Mouse (Mus musculus) midbrain, embryonic 12.5 days (tissue): ENCODE results near the gene Tnfsf9. TPM values are rescaled to one million over a fixed set of nuclear protein-coding genes. Genes with fewer than 3 reads are reported as not detected.
"Not testable (repeated sequence)": the region's sequence is repeated elsewhere in the genome, so short reads cannot be mapped to it uniquely, and the experiment has no call there.

Experiments
- ATAC-seq: fragments of 200-750 bp; cut with Nextera tagmentation; 2 replicates; pipeline ENCODE4 v1.8.0; 2017; ENCODE audit warnings: low read depth, moderate TSS enrichment, moderate library complexity; ENCODE audit not compliant: low FRiP score
- H3K27ac ChIP-seq: fragments of 300-500 bp; sonication (generic); replicated peaks from 2 replicates; pipeline ENCODE4 v1.5.1; 2016; ENCODE audit warnings: mild to moderate bottlenecking
- H3K27me3 ChIP-seq: fragments of 300-500 bp; sonication (generic); 2 replicates; pipeline ENCODE4 v1.6.1; 2016; ENCODE audit warnings: mild to moderate bottlenecking
- H3K36me3 ChIP-seq: fragments of 300-500 bp; sonication (generic); 2 replicates; pipeline ENCODE4 v1.6.1; 2016
- H3K4me1 ChIP-seq: fragments of 300-500 bp; sonication (generic); 2 replicates; pipeline ENCODE4 v1.6.1; 2016
- H3K4me2 ChIP-seq: fragments of 300-500 bp; sonication (generic); replicated peaks from 2 replicates; pipeline ENCODE4 v1.6.1; 2016; ENCODE audit warnings: mild to moderate bottlenecking, moderate library complexity
- H3K4me3 ChIP-seq: fragments of 300-500 bp; sonication (generic); 2 replicates; pipeline ENCODE4 v1.5.1; 2016; ENCODE audit warnings: mild to moderate bottlenecking
- H3K9ac ChIP-seq: fragments of 300-500 bp; sonication (generic); replicated peaks from 2 replicates; pipeline ENCODE4 v1.6.1; 2016; ENCODE audit warnings: mild to moderate bottlenecking, moderate library complexity
- H3K9me3 ChIP-seq: fragments of 300-500 bp; sonication (generic); 2 replicates; pipeline ENCODE4 v1.6.1; 2016; ENCODE audit warnings: mild to moderate bottlenecking
- WGBS: fragments of 180-500 bp; shearing (Covaris S2); methylation state at CpG from one replicate; pipeline ENCODE4 v1.1.7; 2016; 5-methylcytosine and 5-hydroxymethylcytosine counted together
- polyA plus RNA-seq: library from polyadenylated mRNA; unstranded; fragments of >200 nt; fragmentation: Nextera tagmentation; extraction: Ambion mirVana; gene quantifications from 2 replicates; pipeline ENCODE4 v1.2.1, GENCODE M21; 2016

Tnfsf9 gene
- polyA plus RNA-seq, 1 experiment from 2014 or later, result 7.8 TPM

DNA sequence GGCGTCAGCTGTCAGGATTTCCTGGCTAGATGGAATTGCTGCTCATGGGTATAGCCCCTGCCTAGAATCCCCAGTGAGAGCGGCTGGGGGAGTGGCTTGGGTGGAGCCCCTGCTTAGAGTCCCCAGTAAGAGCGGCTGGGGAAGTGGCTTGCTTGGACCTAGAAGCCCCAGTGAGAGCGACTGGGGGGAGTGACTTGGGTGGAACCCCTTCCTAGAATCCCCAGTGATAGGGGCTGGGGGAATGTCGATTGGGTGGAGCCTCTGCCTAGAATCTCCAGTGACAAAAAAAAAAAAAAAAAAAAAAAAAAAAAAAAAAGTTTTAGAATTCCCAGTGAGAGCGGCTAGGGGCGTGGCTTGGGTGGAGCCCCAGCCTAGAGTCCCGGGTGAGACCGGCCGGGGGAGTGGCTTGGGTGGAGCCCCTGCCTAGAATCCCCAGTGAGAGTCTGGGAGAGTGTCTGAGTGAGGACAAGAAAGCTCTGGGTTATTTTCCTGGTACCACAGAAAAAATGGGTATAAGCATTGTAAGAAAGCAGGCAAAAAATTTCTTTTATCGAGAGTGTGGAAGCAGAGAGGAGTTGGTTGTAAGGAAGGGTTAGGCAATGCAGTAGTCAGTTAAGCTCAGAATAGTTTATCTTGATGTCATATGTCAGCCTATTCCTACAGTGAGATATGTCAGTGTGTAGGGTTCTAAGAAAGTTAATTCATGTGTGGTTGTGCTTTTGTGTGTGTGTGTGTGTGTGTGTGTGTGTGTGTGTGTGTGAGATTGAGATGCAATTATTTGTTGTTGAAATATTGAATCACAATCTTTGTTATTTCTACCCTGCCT is 13.6 kb downstream of the Tnfsf9 start:
- Histone ChIP-seq H3K27me3 (no peaks in the 10 kb centered on the region), H3K4me1 (peaks cover 4% of the 10 kb centered on the region; the same call in 1 of the 2 replicates), H3K9me3 (no peaks in the 10 kb centered on the region), H3K9ac (no peak overlapping the region), H3K36me3 (no peaks in the 10 kb centered on the region), H3K4me3 (no peak overlapping the region), H3K27ac (no peak overlapping the region), H3K4me2 (peak overlapping the region; percentile 37)
- 2% methylated on average over 11 of the region's 11 CpGs for WGBS
- peak; percentile 86 for ATAC-seq

DNA sequence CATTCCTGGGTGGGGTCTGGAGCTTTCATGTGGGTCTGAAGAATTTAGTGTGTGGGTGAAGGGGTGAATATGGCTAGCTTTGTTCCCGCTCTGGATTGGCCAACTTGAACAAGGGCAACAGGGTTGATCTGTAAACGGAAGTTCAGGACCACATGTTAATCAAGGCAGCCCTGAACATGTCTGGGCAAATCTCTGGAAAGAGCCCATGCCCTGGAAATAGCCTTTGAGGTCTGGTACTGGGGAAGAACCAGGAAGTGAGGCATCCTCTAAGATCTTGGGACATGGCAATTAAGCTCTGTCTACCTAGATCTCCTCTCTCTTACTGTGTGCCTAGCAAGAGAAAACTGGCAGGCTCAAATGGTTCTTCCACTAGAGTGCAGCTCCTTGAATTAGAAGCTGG is 16.7 kb downstream of the Tnfsf9 start:
- Histone ChIP-seq H3K36me3 (no peaks in the 10 kb centered on the region), H3K4me1 (peaks cover 4% of the 10 kb centered on the region; the same call in 1 of the 2 replicates), H3K27ac (no peak overlapping the region), H3K27me3 (no peaks in the 10 kb centered on the region), H3K9me3 (no peaks in the 10 kb centered on the region), H3K9ac (no peak overlapping the region), H3K4me2 (no peak overlapping the region), H3K4me3 (no peak overlapping the region)
- 85% methylated on average over 2 of the region's 2 CpGs for WGBS
- ATAC-seq, result no peak

DNA sequence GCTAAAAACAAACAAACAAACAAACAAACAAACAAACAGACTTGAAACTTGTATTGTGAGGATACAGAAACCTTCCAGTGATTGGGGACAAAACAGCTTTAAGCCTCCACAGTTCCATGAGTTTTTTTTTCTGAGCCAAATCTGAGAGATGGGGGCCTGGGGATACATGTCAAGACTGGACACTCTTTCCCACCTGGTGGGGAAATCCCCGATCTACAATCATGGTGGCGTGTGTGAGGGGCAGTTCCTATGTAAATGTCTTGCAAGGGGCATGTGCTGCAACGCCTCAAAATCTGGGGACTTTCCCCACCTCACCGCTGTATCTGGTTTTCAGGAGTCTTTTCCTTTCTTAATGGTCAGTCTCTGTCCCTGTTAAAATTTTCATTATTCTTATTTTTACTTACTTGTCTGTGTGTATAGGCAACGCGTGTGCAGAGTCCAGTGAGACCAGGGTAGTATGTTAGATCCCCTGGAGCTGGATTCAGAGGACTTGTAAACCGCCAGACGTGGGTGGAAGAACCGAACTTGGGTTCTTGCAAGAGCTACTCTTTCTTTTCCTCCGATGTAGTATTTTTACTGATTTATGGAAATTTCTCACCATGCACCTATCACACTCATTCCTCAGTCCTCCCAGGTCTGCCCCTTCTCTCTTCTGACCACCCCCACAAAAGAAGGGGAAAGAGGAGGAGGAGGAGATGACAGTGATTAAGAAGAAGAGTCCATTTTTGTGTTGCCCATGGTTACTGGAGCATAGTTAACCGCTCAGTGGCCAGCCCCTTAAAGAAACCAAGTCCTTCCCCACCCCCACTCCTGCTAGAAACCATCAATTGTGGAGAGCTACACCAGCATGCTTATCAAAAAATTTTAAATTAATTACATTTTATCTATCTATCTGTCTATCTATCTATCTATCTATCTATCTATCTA is 18.3 kb downstream of the Tnfsf9 start:
- Histone ChIP-seq H3K36me3 (no peaks in the 10 kb centered on the region), H3K4me3 (no peak overlapping the region), H3K4me1 (peaks cover 4% of the 10 kb centered on the region; the same call in 1 of the 2 replicates), H3K9me3 (no peaks in the 10 kb centered on the region), H3K9ac (no peak overlapping the region), H3K27me3 (no peaks in the 10 kb centered on the region), H3K27ac (no peak overlapping the region), H3K4me2 (no peak overlapping the region)
- 86% methylated on average over 11 of the region's 11 CpGs for WGBS
- ATAC-seq, result no peak

DNA sequence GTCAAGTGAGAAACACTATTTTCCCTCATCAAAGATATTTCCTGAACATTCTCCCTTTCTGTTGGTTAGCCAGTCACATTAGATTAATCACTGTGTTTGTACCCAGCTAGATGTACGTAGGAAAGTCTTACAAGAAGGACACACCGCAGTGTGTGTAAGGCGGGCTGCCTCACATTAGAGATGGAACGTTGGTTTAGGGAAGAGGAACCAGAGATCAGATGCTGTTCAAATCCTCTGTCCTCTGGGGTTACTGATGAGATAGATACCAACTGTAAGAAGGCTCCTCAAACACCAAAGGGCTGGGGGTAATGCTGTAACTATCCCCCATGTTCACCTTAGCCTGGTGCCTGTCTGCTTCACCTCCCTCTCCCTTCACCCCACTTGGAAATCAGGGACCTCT is 19.7 kb downstream of the Tnfsf9 start:
- no peak overlapping the region for H3K9ac ChIP-seq
- no peaks in the 10 kb centered on the region for H3K9me3 ChIP-seq
- H3K4me2 ChIP-seq, result no peak overlapping the region
- no peaks in the 10 kb centered on the region for H3K27me3 ChIP-seq
- H3K4me3 ChIP-seq, result no peak overlapping the region
- no peak for ATAC-seq
- WGBS, result 91% methylated on average over 4 of the region's 4 CpGs
- no peaks in the 10 kb centered on the region for H3K4me1 ChIP-seq
- no peak overlapping the region for H3K27ac ChIP-seq
- no peaks in the 10 kb centered on the region for H3K36me3 ChIP-seq

DNA sequence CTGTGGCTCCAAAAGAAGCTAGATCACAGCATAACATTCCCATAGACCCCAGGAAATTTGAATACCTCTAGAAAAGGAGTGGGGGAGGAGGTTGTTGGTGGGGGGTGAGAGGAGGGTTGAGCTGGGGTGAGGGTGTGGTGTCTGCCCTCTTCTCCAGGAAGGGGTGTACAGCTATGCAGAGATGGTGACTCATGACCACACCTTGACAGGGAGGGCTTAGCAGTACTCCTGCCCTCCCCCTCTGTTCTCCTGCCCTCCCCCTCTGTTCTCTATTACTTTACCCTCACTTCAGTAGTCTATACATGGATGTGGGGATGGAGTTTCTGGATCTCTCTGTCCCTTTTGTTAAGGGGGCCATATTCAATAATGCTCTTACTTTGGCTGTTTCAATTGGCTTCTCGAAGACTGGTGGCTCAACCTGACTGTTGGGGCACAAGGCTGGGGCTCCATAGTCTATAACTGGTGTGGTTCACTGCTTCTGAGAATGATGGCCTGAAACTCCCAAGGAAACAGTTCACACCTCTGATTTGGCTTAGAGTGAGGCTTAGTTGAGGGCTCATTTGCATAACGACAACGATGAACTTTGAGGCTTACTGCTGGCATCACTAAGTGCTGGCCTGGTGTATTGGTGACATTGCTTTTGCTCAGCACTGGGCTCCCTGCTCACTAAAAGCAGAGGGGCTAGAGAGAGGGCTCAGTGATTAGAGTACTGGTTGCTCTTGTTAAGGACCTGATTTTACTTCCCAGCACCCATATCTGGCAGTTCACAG is 20.9 kb downstream of the Tnfsf9 start:
- Histone ChIP-seq H3K4me2 (no peak overlapping the region), H3K27ac (no peak overlapping the region), H3K27me3 (no peaks in the 10 kb centered on the region), H3K9ac (no peak overlapping the region), H3K36me3 (no peaks in the 10 kb centered on the region), H3K9me3 (no peaks in the 10 kb centered on the region), H3K4me1 (no peaks in the 10 kb centered on the region), H3K4me3 (no peak overlapping the region)
- WGBS, result 63% methylated on average over 3 of the region's 3 CpGs
- ATAC-seq, result no peak

DNA sequence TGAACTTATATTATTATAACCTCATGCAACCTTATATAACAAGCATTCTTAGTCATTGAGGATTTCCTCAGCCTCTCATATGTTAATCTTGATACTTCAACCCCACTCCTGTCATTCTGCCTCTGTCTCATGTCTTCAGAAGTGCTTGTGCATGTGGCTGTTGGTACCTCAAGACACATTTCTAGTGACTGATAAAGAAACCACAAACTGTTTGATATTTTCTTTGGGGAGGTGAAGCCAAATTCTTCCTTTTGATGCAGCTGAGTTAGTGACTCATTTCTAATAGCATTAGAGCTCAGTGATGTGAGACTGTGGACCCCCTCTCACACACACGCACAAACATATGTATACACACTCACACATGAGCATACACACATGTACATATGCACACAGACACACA is 26.7 kb downstream of the Tnfsf9 start:
- Histone ChIP-seq H3K36me3 (no peaks in the 10 kb centered on the region), H3K9ac (no peak overlapping the region), H3K4me2 (no peak overlapping the region), H3K9me3 (no peaks in the 10 kb centered on the region), H3K4me3 (no peak overlapping the region), H3K27ac (no peak overlapping the region), H3K27me3 (no peaks in the 10 kb centered on the region), H3K4me1 (no peaks in the 10 kb centered on the region)
- ATAC-seq, result no peak
- 73% methylated on average over 1 of the region's 1 CpGs for WGBS

DNA sequence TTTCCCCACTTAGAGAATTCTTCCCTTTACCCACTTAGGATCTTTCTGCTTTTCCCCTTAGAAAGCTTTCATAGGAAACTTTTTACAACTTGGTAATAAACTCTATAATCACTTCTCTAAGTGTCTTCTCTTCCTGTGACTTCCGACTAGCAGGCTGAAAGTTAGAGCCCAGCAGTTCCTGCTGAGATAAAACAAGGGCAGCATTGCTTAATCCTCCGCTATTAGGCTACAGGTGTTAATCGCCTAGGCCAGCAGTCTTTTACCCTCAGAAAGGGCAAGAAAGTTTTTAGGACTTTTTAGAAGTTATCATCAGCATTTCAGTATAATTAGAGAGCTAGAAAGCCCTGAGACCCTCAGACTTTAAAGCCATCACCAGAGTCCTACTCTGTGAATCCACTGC is 28.9 kb downstream of the Tnfsf9 start:
- 26% methylated on average over 3 of the region's 3 CpGs for WGBS
- not testable (repeated sequence) for H3K9ac ChIP-seq, H3K4me3 ChIP-seq, H3K27ac ChIP-seq, H3K4me1 ChIP-seq, H3K4me2 ChIP-seq, H3K9me3 ChIP-seq, H3K27me3 ChIP-seq, H3K36me3 ChIP-seq, ATAC-seq

DNA sequence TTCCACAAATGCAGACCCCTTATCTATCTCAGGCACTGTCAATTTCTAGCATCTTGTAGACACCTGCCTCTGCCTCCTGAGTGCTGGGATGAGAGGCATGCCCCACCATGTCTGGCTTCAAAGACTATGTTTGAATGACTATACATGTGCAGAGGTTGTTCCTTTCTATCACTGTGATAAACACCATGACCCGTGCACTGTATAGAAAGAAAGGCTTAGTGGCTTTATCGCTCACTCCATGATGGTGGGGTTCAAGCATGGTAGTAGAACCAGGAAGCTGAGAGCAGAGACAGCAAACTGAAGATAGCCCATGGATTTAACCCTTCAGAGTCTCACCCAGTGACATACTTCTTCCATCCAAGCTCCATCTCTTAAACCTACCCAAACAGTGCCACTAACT is 29.6 kb downstream of the Tnfsf9 start:
- Histone ChIP-seq H3K4me3 (no peak overlapping the region), H3K36me3 (no peaks in the 10 kb centered on the region), H3K9me3 (no peaks in the 10 kb centered on the region), H3K27ac (no peak overlapping the region), H3K4me2 (no peak overlapping the region), H3K9ac (no peak overlapping the region), H3K27me3 (no peaks in the 10 kb centered on the region), H3K4me1 (no peaks in the 10 kb centered on the region)
- no peak for ATAC-seq
- 85% methylated on average over 2 of the region's 2 CpGs for WGBS

DNA sequence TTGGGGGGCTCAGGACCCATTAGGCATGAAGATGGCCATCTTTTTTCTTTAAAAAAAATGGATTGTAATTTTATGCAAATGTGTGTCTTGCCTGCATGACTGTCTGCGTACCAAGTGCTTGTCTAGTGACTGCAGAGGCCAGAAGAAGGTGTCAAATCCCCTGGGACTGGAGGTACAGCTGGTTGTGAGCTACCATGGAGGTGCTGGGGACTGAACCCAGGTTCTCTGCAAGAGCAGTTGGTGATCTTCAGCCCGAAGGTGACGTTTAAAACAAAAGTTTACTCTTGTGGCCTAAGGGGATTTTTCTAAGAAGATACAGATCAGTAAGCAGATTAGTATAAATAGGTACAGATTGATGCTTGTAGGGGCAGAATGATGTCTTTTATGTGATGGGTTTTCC is 30.5 kb downstream of the Tnfsf9 start:
- Histone ChIP-seq H3K4me2 (no peak overlapping the region), H3K9me3 (no peaks in the 10 kb centered on the region), H3K9ac (no peak overlapping the region), H3K4me1 (no peaks in the 10 kb centered on the region), H3K27ac (no peak overlapping the region), H3K27me3 (no peaks in the 10 kb centered on the region), H3K36me3 (no peaks in the 10 kb centered on the region), H3K4me3 (no peak overlapping the region)
- no peak for ATAC-seq
- 80% methylated on average over 3 of the region's 3 CpGs for WGBS

DNA sequence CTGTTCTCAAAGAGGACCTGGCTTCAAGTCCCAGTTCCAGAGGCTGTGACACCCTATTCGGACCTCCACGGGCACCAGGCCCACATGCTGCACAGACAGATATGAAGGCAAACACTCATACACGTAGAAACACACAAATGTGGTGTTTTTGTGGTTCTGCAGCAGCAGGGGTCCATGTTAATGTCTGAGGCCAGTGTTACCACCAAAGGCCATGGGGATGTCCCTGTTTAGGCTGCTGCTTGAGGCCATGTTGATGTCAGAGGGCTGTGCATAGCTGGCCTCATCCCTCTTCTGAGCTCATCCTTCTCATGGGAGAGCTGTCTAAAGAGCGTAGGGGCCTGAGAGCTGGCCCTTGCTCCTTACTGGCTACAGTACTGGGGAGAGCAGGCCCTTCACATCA is 33.6 kb downstream of the Tnfsf9 start:
- H3K4me3 ChIP-seq, result no peak overlapping the region
- no peaks in the 10 kb centered on the region for H3K4me1 ChIP-seq
- no peak for ATAC-seq
- no peak overlapping the region for H3K4me2 ChIP-seq
- no peak overlapping the region for H3K9ac ChIP-seq
- no peak overlapping the region for H3K27ac ChIP-seq
- WGBS, result 88% methylated on average over 4 of the region's 4 CpGs
- no peaks in the 10 kb centered on the region for H3K36me3 ChIP-seq
- H3K27me3 ChIP-seq, result no peaks in the 10 kb centered on the region
- no peaks in the 10 kb centered on the region for H3K9me3 ChIP-seq

DNA sequence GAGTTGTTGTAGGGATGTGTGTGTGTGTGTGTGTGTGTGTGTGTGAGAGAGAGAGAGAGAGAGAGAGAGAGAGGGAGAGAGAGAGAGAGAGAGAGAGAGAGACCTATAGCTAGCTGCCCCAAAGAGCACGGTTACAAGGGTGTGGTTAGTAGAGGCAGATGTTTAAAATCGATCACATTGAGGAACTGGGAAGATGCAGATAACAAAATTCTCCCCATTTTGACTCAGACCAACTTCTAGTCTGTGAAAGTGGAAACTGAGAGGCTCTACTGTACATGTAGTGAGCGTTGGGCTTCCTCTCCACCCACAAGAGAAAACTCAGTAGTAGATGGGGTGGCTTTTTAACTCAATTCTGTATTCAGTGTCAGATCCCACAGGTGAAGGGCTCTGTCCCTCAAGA is 34.6 kb downstream of the Tnfsf9 start:
- Histone ChIP-seq H3K4me2 (no peak overlapping the region), H3K36me3 (no peaks in the 10 kb centered on the region), H3K9ac (no peak overlapping the region), H3K4me3 (no peak overlapping the region), H3K9me3 (no peaks in the 10 kb centered on the region), H3K27me3 (no peaks in the 10 kb centered on the region), H3K4me1 (no peaks in the 10 kb centered on the region), H3K27ac (no peak overlapping the region)
- 86% methylated on average over 3 of the region's 3 CpGs for WGBS
- no peak for ATAC-seq

DNA sequence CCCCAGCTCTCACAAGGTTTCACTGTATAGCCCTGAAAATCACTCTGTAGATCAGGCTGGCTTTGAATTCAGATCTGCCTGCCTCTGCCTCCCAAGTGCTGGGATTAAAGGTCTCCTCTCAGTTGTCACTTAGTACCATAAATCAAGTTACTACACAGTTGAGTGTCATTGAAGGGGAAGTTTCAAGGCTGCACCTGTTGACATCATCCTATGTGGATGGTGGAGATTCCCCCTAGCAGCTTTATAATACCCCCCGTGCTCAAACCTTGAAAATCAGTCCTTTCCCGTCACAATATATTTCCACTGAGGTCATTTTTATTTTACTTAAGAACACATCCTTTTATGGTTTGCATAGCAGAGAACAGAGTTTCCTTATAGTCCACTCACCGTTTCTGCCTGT is 38.6 kb downstream of the Tnfsf9 start:
- Histone ChIP-seq H3K27ac (no peak overlapping the region), H3K4me2 (no peak overlapping the region), H3K36me3 (no peaks in the 10 kb centered on the region), H3K4me3 (no peak overlapping the region), H3K9ac (no peak overlapping the region), H3K27me3 (peaks cover 19% of the 10 kb centered on the region), H3K4me1 (no peaks in the 10 kb centered on the region), H3K9me3 (no peaks in the 10 kb centered on the region)
- ATAC-seq, result no peak
- 83% methylated on average over 3 of the region's 3 CpGs for WGBS
